Mouse (Mus musculus) layer of hippocampus, adult 8-10 months (tissue): ENCODE results near the gene Skint10. TPM values are rescaled to one million over a fixed set of nuclear protein-coding genes. Genes with fewer than 3 reads are reported as not detected.

ENCODE experiments used
- DNase-seq, 2 experiments: peaks; one replicate each; pipeline ENCODE4 v3.0.0; 2022; ENCODE audit warnings: low spot score in 2 of 2
- total RNA-seq, 4 experiments: library from RNA; stranded (reverse); gene quantifications; 2 replicates each; pipeline ENCODE4 v1.2.4; 2022

Skint10 gene
- not detected for total RNA-seq

DNA sequence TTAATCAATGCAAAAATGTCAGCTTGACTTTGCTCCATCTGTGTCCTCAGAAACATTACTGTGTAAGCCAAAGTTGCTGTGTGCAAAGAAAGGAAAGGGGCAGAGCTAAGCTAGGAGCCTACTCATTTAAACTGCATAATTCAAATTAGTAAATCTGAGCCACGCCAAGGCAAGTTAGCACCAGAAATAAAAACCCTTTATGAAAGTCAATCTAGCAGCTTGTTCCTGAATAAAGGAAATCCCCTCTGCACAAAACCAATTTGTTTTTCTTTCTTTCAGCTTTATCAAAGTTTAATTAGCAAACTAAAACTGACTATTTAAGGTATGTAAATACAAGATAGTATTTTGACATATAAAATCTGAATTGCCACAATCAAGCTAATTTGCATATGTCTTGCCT lies at the start of gene Skint10:
Gene Skint10, minus strand, starts transcription at position 101 of the 400 bp plus-strand sequence.
- no peak for DNase-seq

DNA sequence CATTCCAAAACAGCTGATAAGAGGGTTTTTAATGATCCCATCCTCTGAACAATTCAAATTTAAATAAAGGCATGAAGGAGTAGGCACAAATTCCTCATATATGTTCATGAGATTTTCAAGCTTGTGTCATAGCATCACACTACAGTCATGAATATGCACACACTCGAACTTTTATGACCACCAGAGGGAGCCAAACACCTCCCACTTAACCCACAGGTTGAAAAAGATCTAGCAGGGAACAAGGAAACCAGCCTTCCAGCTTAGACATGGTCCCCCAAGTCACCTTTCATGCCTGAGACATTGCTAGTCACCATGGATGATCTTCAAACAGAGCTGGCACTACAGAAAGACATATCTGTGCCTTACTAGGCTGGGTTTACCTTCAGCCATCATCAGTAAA lies 16.0 kb upstream of the Skint10 start:
- DNase-seq, result no peak

Other genes starting within 250 kb of the Skint10 start
- gene Skint2, start 217.7 kb downstream of the Skint10 start, total RNA-seq, result not detected